Mouse (Mus musculus) thymus, adult 2 months (tissue): ENCODE measurements around the gene Smok2b.
"Not testable (repeated sequence)": the region's sequence is repeated elsewhere in the genome, so short reads cannot be mapped to it uniquely, and the experiment has no call there.

Experiments
- CTCF ChIP-seq: fragments of 200-500 bp; IDR thresholded peaks from 2 replicates; pipeline ENCODE4 v1.5.1; 2012; ENCODE audit warnings: mild to moderate bottlenecking, control low read depth, low read length, moderate library complexity, borderline replicate concordance; ENCODE audit not compliant: control insufficient read depth, poor library complexity, insufficient read depth; ENCODE audit errors: extremely low read depth
- POLR2A ChIP-seq: fragments of 200-500 bp; IDR thresholded peaks from 2 replicates; pipeline ENCODE4 v1.6.1; 2012; ENCODE audit warnings: mild to moderate bottlenecking, low read length, control low read depth, moderate library complexity; ENCODE audit not compliant: control insufficient read depth, poor library complexity, insufficient read depth; ENCODE audit errors: extremely low read depth

- TF ChIP-seq CTCF, POLR2A: not testable (repeated sequence)
These were observed 8.1 kb upstream of the Smok2b start for GRCm38 (mm10) chr17:13221921-13222320.
